Comparison of ENCODE assay signal across 26 mouse cellular contexts in genomic region chr4:43798936-43799335, GRCm38 (mm10). TPM values are rescaled to one million over a fixed set of nuclear protein-coding genes. Genes with fewer than 3 reads are reported as not detected.
DNase-seq lines count a peak whose midpoint lies in the region; ATAC-seq and TF ChIP-seq lines count a peak whose summit lies in the region.
"Had no signal": no experiment of that assay in that cellular context is flagged by ENCODE, and none has a peak within 500 bp of the region (broad histone marks: within the 10 kb centered on the region; RNA-seq: fewer than 3 reads in every experiment).

No protein-coding gene starts in this region.

- no peak for TF ChIP-seq CTCF in lung, postnatal 0 days (IDR thresholded peaks at IDR 0.05)

- WGBS in lung, postnatal 0 days: 49% methylated on average over 7 of the region's 7 CpGs
- 77% methylated on average over 7 of the region's 7 CpGs for WGBS in hindbrain, embryonic 11.5 days

- H3K27ac ChIP-seq in lung, postnatal 0 days (ENCODE audit: low read length): no peak overlapping the region
- H3K27ac ChIP-seq in hindbrain, embryonic 11.5 days (ENCODE audit: low read depth, low read length): no peak overlapping the region
- H3K27ac ChIP-seq: forebrain, embryonic 12.5 days; heart, adult 2 months; hindbrain, embryonic 15.5 days; liver, embryonic 15.5 days; neural tube, embryonic 13.5 days had no signal

- H3K4me1 ChIP-seq in lung, postnatal 0 days (ENCODE audit: insufficient read depth, low read depth, low read length): no peaks in the 10 kb centered on the region
- H3K4me1 ChIP-seq in hindbrain, embryonic 11.5 days (replicated peaks; ENCODE audit: control insufficient read depth, insufficient read depth, low read length): no peaks in the 10 kb centered on the region
- H3K4me1 ChIP-seq: forebrain, embryonic 12.5 days; hindbrain, embryonic 15.5 days; liver, embryonic 15.5 days; megakaryocyte, embryonic 14.5 days; neural tube, embryonic 13.5 days had no signal

- TF ChIP-seq EP300 in lung, postnatal 0 days (IDR thresholded peaks at IDR 0.05): peak; percentile 84

- no peaks in the 10 kb centered on the region for H3K27me3 ChIP-seq in lung, postnatal 0 days (replicated peaks; ENCODE audit: insufficient read depth, low read length)
- no peaks in the 10 kb centered on the region for H3K27me3 ChIP-seq in hindbrain, embryonic 11.5 days (ENCODE audit: control insufficient read depth, insufficient read depth, low read length)
- H3K27me3 ChIP-seq: forebrain, embryonic 12.5 days; hindbrain, embryonic 15.5 days; liver, embryonic 15.5 days; megakaryocyte, embryonic 14.5 days; neural tube, embryonic 13.5 days had no signal

- H3K4me2 ChIP-seq in lung, postnatal 0 days (replicated peaks; ENCODE audit: low read depth, low read length): no peak overlapping the region
- H3K4me2 ChIP-seq in hindbrain, embryonic 11.5 days (replicated peaks; ENCODE audit: low read depth, low read length): no peak overlapping the region
- H3K4me2 ChIP-seq: forebrain, embryonic 12.5 days; hindbrain, embryonic 15.5 days; liver, embryonic 15.5 days; neural tube, embryonic 13.5 days had no signal

- no peak overlapping the region for H3K4me3 ChIP-seq in lung, postnatal 0 days (ENCODE audit: low read depth, low read length)
- no peak overlapping the region for H3K4me3 ChIP-seq in hindbrain, embryonic 11.5 days (ENCODE audit: low read depth, low read length)
- H3K4me3 ChIP-seq: forebrain, embryonic 12.5 days; heart, adult 2 months; hindbrain, embryonic 15.5 days; liver, embryonic 15.5 days; megakaryocyte, embryonic 14.5 days; neural tube, embryonic 13.5 days had no signal

- no peak overlapping the region for H3K9ac ChIP-seq in lung, postnatal 0 days (replicated peaks; ENCODE audit: low read depth)
- H3K9ac ChIP-seq in hindbrain, embryonic 11.5 days (ENCODE audit: low read depth, low read length): no peak overlapping the region
- H3K9ac ChIP-seq: forebrain, embryonic 12.5 days; hindbrain, embryonic 15.5 days; liver, embryonic 15.5 days; neural tube, embryonic 13.5 days had no signal

- ATAC-seq in lung, postnatal 0 days: peak; percentile 97
- no peak for ATAC-seq in hindbrain, embryonic 11.5 days (ENCODE audit: low FRiP score)
- ATAC-seq: intestine, embryonic 16.5 days had no signal

- H3K36me3 ChIP-seq in lung, postnatal 0 days (ENCODE audit: insufficient read depth, low read length): no peaks in the 10 kb centered on the region
- H3K36me3 ChIP-seq in hindbrain, embryonic 11.5 days (ENCODE audit: control insufficient read depth, insufficient read depth, low read length): no peaks in the 10 kb centered on the region
- H3K36me3 ChIP-seq: forebrain, embryonic 12.5 days; hindbrain, embryonic 15.5 days; liver, embryonic 15.5 days; neural tube, embryonic 13.5 days had no signal

- 0 out of 2 replicates have a peak, but pooled peaks cover 4% of the 10 kb centered on the region for H3K9me3 ChIP-seq in lung, postnatal 0 days (ENCODE audit: low read length)
- no peaks in the 10 kb centered on the region for H3K9me3 ChIP-seq in hindbrain, embryonic 11.5 days (ENCODE audit: control insufficient read depth, low read length)
- H3K9me3 ChIP-seq: hindbrain, embryonic 15.5 days; liver, embryonic 15.5 days had no signal

- peak; percentile 35 for DNase-seq in adrenal gland, postnatal 10 days
- no peak for DNase-seq in adrenal gland, postnatal 25 days
- peak; percentile 99 for DNase-seq in fat pad, adult 2 months (ENCODE audit: extremely low read depth, low read depth, low spot score)
- DNase-seq in lung, postnatal 0 days (ENCODE audit: low spot score): peak; percentile 84
- DNase-seq in testis, postnatal 14 days (ENCODE audit: low spot score): no peak
- no peak for DNase-seq in spleen, adult 18-20 months
- no peak for DNase-seq in hindbrain, embryonic 11.5 days (ENCODE audit: low spot score)
- no peak for DNase-seq in cerebellum, postnatal 14 days
- DNase-seq: gastrocnemius, postnatal 14 days; heart, adult 2 months; heart, postnatal 36 days; midbrain, embryonic 14.5 days; thymus, adult 2 months had no signal

RNA-seq across cellular contexts. Expression of gene Olfr156, which starts 24.8 kb away (rescaled TPM):
- not detected for total RNA-seq in adrenal gland, postnatal 10 days (2021)
- not detected in 2 replicates for total RNA-seq in adrenal gland, postnatal 25 days (2021)
- not detected in 2 replicates for polyA plus RNA-seq in lung, postnatal 0 days (2015; fragmentation: Nextera tagmentation; extraction: Ambion mirVana)
- not detected in 2 replicates for polyA plus RNA-seq in hindbrain, embryonic 11.5 days (2014; fragmentation: Nextera tagmentation; extraction: Ambion mirVana)
- total RNA-seq: gastrocnemius, postnatal 14 days; heart, adult 2 months; heart, postnatal 36 days; layer of hippocampus, postnatal 25 days; left cerebral cortex, postnatal 14 days had no signal
- polyA plus RNA-seq: forebrain, embryonic 12.5 days; heart, adult 2 months; heart, embryonic 14.5 days; hindbrain, embryonic 15.5 days; intestine, embryonic 16.5 days; kidney, embryonic 16.5 days; liver, embryonic 15.5 days; midbrain, embryonic 14.5 days; neural tube, embryonic 13.5 days; spleen, adult 2 months; stomach, embryonic 14.5 days; thymus, adult 2 months had no signal

RNA-seq across cellular contexts. Expression of gene Olfr159, which starts 28.1 kb away (rescaled TPM):
- total RNA-seq in adrenal gland, postnatal 10 days (2021): not detected
- not detected in 2 replicates for total RNA-seq in adrenal gland, postnatal 25 days (2021)
- not detected in 2 replicates for polyA plus RNA-seq in lung, postnatal 0 days (2015; fragmentation: Nextera tagmentation; extraction: Ambion mirVana)
- not detected in 2 replicates for polyA plus RNA-seq in hindbrain, embryonic 11.5 days (2014; fragmentation: Nextera tagmentation; extraction: Ambion mirVana)
- total RNA-seq: gastrocnemius, postnatal 14 days; heart, adult 2 months; heart, postnatal 36 days; layer of hippocampus, postnatal 25 days; left cerebral cortex, postnatal 14 days had no signal
- polyA plus RNA-seq: forebrain, embryonic 12.5 days; heart, adult 2 months; heart, embryonic 14.5 days; hindbrain, embryonic 15.5 days; intestine, embryonic 16.5 days; kidney, embryonic 16.5 days; limb, embryonic 14.5 days; liver, embryonic 15.5 days; midbrain, embryonic 14.5 days; neural tube, embryonic 13.5 days; spleen, adult 2 months; stomach, embryonic 14.5 days; thymus, adult 2 months had no signal

RNA-seq across cellular contexts. Expression of gene Olfr157, which starts 41.1 kb away (rescaled TPM):
- total RNA-seq in adrenal gland, postnatal 10 days (2021): not detected
- total RNA-seq in adrenal gland, postnatal 25 days (2021): not detected in 2 replicates
- polyA plus RNA-seq in lung, postnatal 0 days (2015; fragmentation: Nextera tagmentation; extraction: Ambion mirVana): not detected in 2 replicates
- 0.09 TPM in 1 of 2 replicates, not detected in the other for polyA plus RNA-seq in hindbrain, embryonic 11.5 days (2014; fragmentation: Nextera tagmentation; extraction: Ambion mirVana)
- total RNA-seq: gastrocnemius, postnatal 14 days; heart, adult 2 months; heart, postnatal 36 days; layer of hippocampus, postnatal 25 days; left cerebral cortex, postnatal 14 days had no signal
- polyA plus RNA-seq: forebrain, embryonic 12.5 days; heart, adult 2 months; heart, embryonic 14.5 days; hindbrain, embryonic 15.5 days; intestine, embryonic 16.5 days; kidney, embryonic 16.5 days; liver, embryonic 15.5 days; midbrain, embryonic 14.5 days; neural tube, embryonic 13.5 days; spleen, adult 2 months; stomach, embryonic 14.5 days had no signal

RNA-seq across cellular contexts. Expression of gene Olfr155, which starts 52.4 kb away (rescaled TPM):
- total RNA-seq in adrenal gland, postnatal 10 days (2021): not detected
- not detected in 2 replicates for total RNA-seq in adrenal gland, postnatal 25 days (2021)
- polyA plus RNA-seq in lung, postnatal 0 days (2015; fragmentation: Nextera tagmentation; extraction: Ambion mirVana): not detected in 2 replicates
- not detected in 2 replicates for polyA plus RNA-seq in hindbrain, embryonic 11.5 days (2014; fragmentation: Nextera tagmentation; extraction: Ambion mirVana)
- total RNA-seq: gastrocnemius, postnatal 14 days; heart, adult 2 months; heart, postnatal 36 days; layer of hippocampus, postnatal 25 days; left cerebral cortex, postnatal 14 days had no signal
- polyA plus RNA-seq: forebrain, embryonic 12.5 days; heart, adult 2 months; heart, embryonic 14.5 days; hindbrain, embryonic 15.5 days; intestine, embryonic 16.5 days; kidney, embryonic 16.5 days; limb, embryonic 14.5 days; liver, embryonic 15.5 days; midbrain, embryonic 14.5 days; neural tube, embryonic 13.5 days; spleen, adult 2 months; stomach, embryonic 14.5 days; thymus, adult 2 months had no signal

Comparison
In these comparisons a context has a peak if more than half of its experiments do, and no peak if none do; other contexts are left out.
1. DNase-seq: peak in adrenal gland, postnatal 10 days (single experiment), fat pad, adult 2 months (single experiment) and lung, postnatal 0 days (single experiment); none in adrenal gland, postnatal 25 days (single experiment), testis, postnatal 14 days (single experiment), spleen, adult 18-20 months (0 of 2), hindbrain, embryonic 11.5 days (single experiment) and cerebellum, postnatal 14 days (0 of 2).